Mouse (Mus musculus) megakaryocyte progenitor cell, adult 5-6 weeks (primary cell): ENCODE data around the gene H2afz. TPM values are rescaled to one million over a fixed set of nuclear protein-coding genes. Genes with fewer than 3 reads are reported as not detected.
"Not testable (repeated sequence)": the region's sequence is repeated elsewhere in the genome, so short reads cannot be mapped to it uniquely, and the experiment has no call there.

Experiments
- ATAC-seq: replicated peaks from 2 replicates; pipeline ENCODE4 v1.8.0; 2016; ENCODE audit warnings: mild to moderate bottlenecking, moderate TSS enrichment, inconsistent platforms; ENCODE audit not compliant: poor library complexity
- total RNA-seq, 2 experiments: library from RNA; stranded (forward) in 1 of 2; stranded (reverse) in 1 of 2; fragments of 157-497, 149-512 nt in 1 of 2; fragments of 200-1000 nt in 1 of 2; gene quantifications; 2 replicates each; pipeline versions ENCODE4 v1.2.3 to v1.2.4; 2015 to 2017

The H2afz gene
- total RNA-seq, 2 experiments from 2014 or later, result 1,461 to 1,493 TPM

- ATAC-seq, result not testable (repeated sequence)
Observed at GRCm38 (mm10) chr3:137914567-137914966, 50.3 kb downstream of the H2afz start.

Other genes starting within 250 kb of the H2afz start
- gene Ddit4l, start 242.9 kb upstream of the H2afz start, total RNA-seq (2015), result not detected in 2 replicates
- gene Ddit4l, start 242.9 kb upstream of the H2afz start, total RNA-seq (2017), result not detected in 2 replicates
- 0.17 TPM in 1 of 2 replicates, not detected in the other for gene Gm21962, start 193.0 kb upstream of the H2afz start, total RNA-seq (2015)
- not detected in 2 replicates for gene Gm21962, start 193.0 kb upstream of the H2afz start, total RNA-seq (2017)
- 4.5 and 7.3 TPM in 2 replicates for gene Dnajb14, start 3.2 kb downstream of the H2afz start, total RNA-seq (2015)
- gene Dnajb14, start 3.2 kb downstream of the H2afz start, total RNA-seq (2017), result 5.4 and 6.2 TPM in 2 replicates
- gene Lamtor3, start 54.0 kb downstream of the H2afz start, total RNA-seq (2015), result 61.3 and 77.5 TPM in 2 replicates
- gene Lamtor3, start 54.0 kb downstream of the H2afz start, total RNA-seq (2017), result 66.2 and 76.7 TPM in 2 replicates
- gene Dapp1, start 117.1 kb downstream of the H2afz start, total RNA-seq (2015), result 79.2 and 99.7 TPM in 2 replicates
- 129 and 154 TPM in 2 replicates for gene Dapp1, start 117.1 kb downstream of the H2afz start, total RNA-seq (2017)
- gene 1110002E22Rik, start 200.6 kb downstream of the H2afz start, total RNA-seq (2015), result not detected in 2 replicates
- gene 1110002E22Rik, start 200.6 kb downstream of the H2afz start, total RNA-seq (2017), result not detected in 2 replicates
- not detected in 2 replicates for gene Gm5105, start 202.9 kb downstream of the H2afz start, total RNA-seq (2015)
- gene Gm5105, start 202.9 kb downstream of the H2afz start, total RNA-seq (2017), result not detected in 2 replicates